Mouse (Mus musculus) mammary gland, adult 2 months (tissue): Measurements from ENCODE around the gene Gm27027. TPM values are rescaled to one million over a fixed set of nuclear protein-coding genes. Genes with fewer than 3 reads are reported as not detected.

Experiments used
- polyA plus RNA-seq: library from polyadenylated mRNA; depleted of rRNA; stranded (reverse); fragments of >200 nt; gene quantifications from 2 replicates; pipeline ENCODE4 v1.2.3, GENCODE M21; 2012; ENCODE audit warnings: low replicate concordance; rRNA removed

Gm27027 gene
- polyA plus RNA-seq, result not detected in 2 replicates

DNA sequence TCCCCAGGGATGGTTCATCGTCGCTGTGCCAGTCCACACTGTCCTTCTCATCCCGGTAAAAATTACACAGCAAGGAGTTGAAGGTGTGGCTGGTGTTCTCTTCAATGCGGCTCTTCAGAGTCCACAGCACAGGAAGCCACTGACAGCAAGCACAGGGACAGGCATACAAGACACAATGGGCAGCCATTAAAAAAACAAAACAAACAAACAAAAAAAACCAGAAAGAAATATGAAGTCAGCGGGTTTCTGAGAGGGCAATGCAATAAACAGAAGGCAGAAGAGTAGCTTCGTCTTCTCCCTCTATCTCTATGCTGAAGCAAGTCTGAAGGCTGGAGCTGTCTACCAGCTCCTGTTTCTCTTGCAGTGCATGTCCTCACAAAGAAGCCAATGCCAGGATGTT, at the start of gene Gm27027:
Gene Gm27027, minus strand, starts transcription at position 101 of the 400 bp plus-strand sequence.

GRCm38 (mm10) chr2:94010335-94011291, 14.5 kb upstream of the Gm27027 start, which contains the start of gene Alkbh3:
Alkbh3 (minus strand) TSS chr2:94010807.

DNA sequence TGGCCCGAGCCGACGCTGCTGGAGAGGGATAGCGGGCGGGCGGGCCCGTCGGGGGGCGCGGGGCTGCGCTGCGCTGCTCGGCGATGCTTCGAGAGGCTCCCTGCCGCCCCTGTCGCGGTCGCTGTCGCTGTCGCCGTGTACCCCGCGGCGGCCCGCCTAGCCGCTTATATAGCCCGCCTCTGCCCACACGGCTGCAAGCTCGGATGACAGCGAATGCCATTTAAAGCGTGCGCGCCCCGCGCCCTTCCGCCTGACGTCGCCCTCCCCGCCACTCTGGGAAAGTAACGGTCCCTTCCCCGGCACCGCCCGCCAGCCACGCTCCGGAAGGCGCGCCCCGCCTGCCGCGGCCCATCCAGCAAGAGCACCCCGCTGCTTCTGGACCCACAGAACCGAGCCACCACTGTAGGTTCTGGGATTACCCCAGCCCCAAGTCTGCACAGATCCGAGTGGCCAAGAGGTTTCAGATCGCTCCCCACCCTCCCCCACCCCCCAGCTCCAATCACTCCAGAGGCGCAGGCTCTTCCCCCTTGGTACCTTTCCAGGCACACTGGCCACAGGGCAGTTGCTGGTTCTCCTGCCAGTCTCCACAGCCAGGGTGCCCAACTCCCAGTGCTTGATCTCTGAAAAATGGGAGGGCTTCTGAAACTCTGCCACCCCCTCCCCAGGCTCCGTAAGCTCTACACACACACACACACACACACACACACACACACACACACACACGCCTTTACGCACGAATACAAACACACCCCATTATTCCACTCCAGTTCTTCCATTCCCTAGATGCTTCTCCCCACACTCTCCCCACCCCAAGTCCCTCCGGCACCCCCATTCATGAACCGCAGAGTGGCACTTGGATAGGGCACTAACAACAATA, 39.0 kb downstream of the Gm27027 start, which contains the start of gene Gm13889:
Gene Gm13889, minus strand, starts transcription at position 294 of the 877 bp plus-strand sequence.

Other genes with a start within 250 kb of the Gm27027 start
- 45.0 and 47.8 TPM in 2 replicates for gene Ext2, start 173.8 kb downstream of the Gm27027 start, polyA plus RNA-seq
- gene Accs, start 146.4 kb downstream of the Gm27027 start, polyA plus RNA-seq, result 21.6 and 24.9 TPM in 2 replicates
- gene Accsl, start 127.2 kb downstream of the Gm27027 start, polyA plus RNA-seq, result 0.29 and 0.55 TPM in 2 replicates
- gene Gm13889, start 39.2 kb downstream of the Gm27027 start, polyA plus RNA-seq, result 8.4 and 39.6 TPM in 2 replicates
- 29.3 and 54.1 TPM in 2 replicates for gene Alkbh3, start 14.5 kb upstream of the Gm27027 start, polyA plus RNA-seq
- 36.6 and 83.7 TPM in 2 replicates for gene Hsd17b12, start 161.6 kb upstream of the Gm27027 start, polyA plus RNA-seq